Mouse (Mus musculus): ENCODE results near the gene Spns3. TPM values are rescaled to one million over a fixed set of nuclear protein-coding genes. Genes with fewer than 3 reads are reported as not detected.

The Spns3 gene
- under 1 TPM; 0.18 to 0.26 TPM for total RNA-seq (2021)

- intact Hi-C loops (cut with DNase I), result no loop called here
- no peak for DNase-seq
These were observed at the start of gene Spns3 for GRCm38 (mm10) chr11:72550134-72550988. Gene Spns3, minus strand, starts transcription at chr11:72550506.

GRCm38 (mm10) chr11:72597780-72598179 lies 47.5 kb upstream of the Spns3 start:
- intact Hi-C loops (cut with DNase I), result no loop called here

GRCm38 (mm10) chr11:72595010-72595737 lies 44.9 kb upstream of the Spns3 start:
- DNase-seq, result no peak
- intact Hi-C loops (cut with DNase I), result no loop called here

More at GRCm38 (mm10) chr11:72597780-72598179, 47.5 kb upstream of the Spns3 start:
- DNase-seq, result no peak

- no peak for DNase-seq
- intact Hi-C loops (cut with DNase I), result no loop called here
These were observed 37.4 kb upstream of the Spns3 start for GRCm38 (mm10) chr11:72587537-72588233.

GRCm38 (mm10) chr11:72586570-72586969 lies 36.3 kb upstream of the Spns3 start:
- intact Hi-C loops (cut with DNase I), result no loop called here
- no peak for DNase-seq

- no peak for DNase-seq
- intact Hi-C loops (cut with DNase I), result no loop called here
These were observed 32.8 kb upstream of the Spns3 start for GRCm38 (mm10) chr11:72583092-72583491.

- DNase-seq, result no peak
- intact Hi-C loops (cut with DNase I), result no loop called here
These were observed 32.1 kb upstream of the Spns3 start for GRCm38 (mm10) chr11:72582448-72582705.

GRCm38 (mm10) chr11:72581609-72582447 lies 31.5 kb upstream of the Spns3 start:
- intact Hi-C loops (cut with DNase I), result no loop called here

GRCm38 (mm10) chr11:72578471-72578870 lies 28.2 kb upstream of the Spns3 start:
- DNase-seq, result no peak
- intact Hi-C loops (cut with DNase I), result no loop called here

More at GRCm38 (mm10) chr11:72581609-72582447, 31.5 kb upstream of the Spns3 start:
- no peak for DNase-seq

- peak; percentile 63 for DNase-seq
- intact Hi-C loops (cut with DNase I), result no loop called here
These were observed 26.4 kb upstream of the Spns3 start for GRCm38 (mm10) chr11:72576466-72577351.

- intact Hi-C loops (cut with DNase I), result no loop called here
- peak; percentile 60 for DNase-seq
These were observed 25.8 kb upstream of the Spns3 start for GRCm38 (mm10) chr11:72576111-72576465.

- intact Hi-C loops (cut with DNase I), result loop anchor here (5.0 kb wide), 1 partner anchor 148 kb away; no protein-coding TSS in a partner anchor
- peak; percentile 25 for DNase-seq
These were observed 23.5 kb upstream of the Spns3 start for GRCm38 (mm10) chr11:72573819-72574218.

GRCm38 (mm10) chr11:72570319-72570979 lies 20.1 kb upstream of the Spns3 start:
- intact Hi-C loops (cut with DNase I), result loop anchor here (5.0 kb wide), 1 partner anchor 152 kb away; no protein-coding TSS in a partner anchor
- DNase-seq, result peak; percentile 85

- DNase-seq, result no peak
- intact Hi-C loops (cut with DNase I), result loop anchor here (5.0 to 10.0 kb wide), 4 partner anchors 115 to 345 kb away; no protein-coding TSS in a partner anchor
These were observed 19.5 kb upstream of the Spns3 start for GRCm38 (mm10) chr11:72569671-72570318.

- no peak for DNase-seq
- intact Hi-C loops (cut with DNase I), result loop anchor here (10.0 kb wide), 3 partner anchors 114 to 344 kb away; no protein-coding TSS in a partner anchor
These were observed 18.7 kb upstream of the Spns3 start for GRCm38 (mm10) chr11:72569051-72569450.

GRCm38 (mm10) chr11:72566816-72567338 lies 16.6 kb upstream of the Spns3 start:
- intact Hi-C loops (cut with DNase I), result loop anchor here (10.0 kb wide), 3 partner anchors 112 to 342 kb away; no protein-coding TSS in a partner anchor
- no peak for DNase-seq

GRCm38 (mm10) chr11:72566304-72566703 lies 16.0 kb upstream of the Spns3 start:
- intact Hi-C loops (cut with DNase I), result loop anchor here (10.0 kb wide), 3 partner anchors 112 to 342 kb away; no protein-coding TSS in a partner anchor
- no peak for DNase-seq

All from left cerebral cortex, postnatal 4 days (tissue).